12 mouse cellular contexts compared by ENCODE assay signal in genomic region chr7:89903007-89903406, GRCm38 (mm10). TPM values are rescaled to one million over a fixed set of nuclear protein-coding genes. Genes with fewer than 3 reads are reported as not detected.
DNase-seq lines count a peak whose midpoint lies in the region; ATAC-seq and TF ChIP-seq lines count a peak whose summit lies in the region.
"Had no signal": no experiment of that assay in that cellular context is flagged by ENCODE, and none has a peak within 500 bp of the region (broad histone marks: within the 10 kb centered on the region; RNA-seq: fewer than 3 reads in every experiment).

No protein-coding gene starts in this region.

- H3K27me3 ChIP-seq in intestine, embryonic 14.5 days (replicated peaks; ENCODE audit: control insufficient read depth, insufficient read depth, low read length): no peaks in the 10 kb centered on the region
- H3K27me3 ChIP-seq in intestine, postnatal 0 days (replicated peaks; ENCODE audit: control insufficient read depth, insufficient read depth, low read length): no peaks in the 10 kb centered on the region
- H3K27me3 ChIP-seq in testis, adult 2 months (ENCODE audit: control insufficient read depth, insufficient read depth, low read length): no peaks in the 10 kb centered on the region
- no peaks in the 10 kb centered on the region for H3K27me3 ChIP-seq in hindbrain, embryonic 16.5 days (replicated peaks; ENCODE audit: control insufficient read depth, insufficient read depth, low read length)
- H3K27me3 ChIP-seq: CH12.LX had no signal

- no peak for TF ChIP-seq POLR2A in testis, adult 2 months (IDR thresholded peaks at IDR 0.05; ENCODE audit: control insufficient read depth, low read depth, low read length)

- no peak overlapping the region for H3K4me3 ChIP-seq in intestine, embryonic 14.5 days (ENCODE audit: low read depth, low read length)
- no peak overlapping the region for H3K4me3 ChIP-seq in intestine, postnatal 0 days (ENCODE audit: low read depth, low read length)
- peak overlapping the region; percentile 92 for H3K4me3 ChIP-seq in testis, adult 2 months (ENCODE audit: control insufficient read depth, low read depth, low read length)
- no peak overlapping the region for H3K4me3 ChIP-seq in hindbrain, embryonic 16.5 days (ENCODE audit: low read length)
- no peak overlapping the region for H3K4me3 ChIP-seq in left cerebral cortex, adult 2 months

- no peak overlapping the region for H3K9ac ChIP-seq in intestine, embryonic 14.5 days (ENCODE audit: low read length)
- no peak overlapping the region for H3K9ac ChIP-seq in intestine, postnatal 0 days (ENCODE audit: low read depth, low read length)
- no peak overlapping the region for H3K9ac ChIP-seq in hindbrain, embryonic 16.5 days (ENCODE audit: low read depth, low read length)

- H3K9me3 ChIP-seq in intestine, embryonic 14.5 days (ENCODE audit: control insufficient read depth, low read length): no peaks in the 10 kb centered on the region
- no peaks in the 10 kb centered on the region for H3K9me3 ChIP-seq in intestine, postnatal 0 days (ENCODE audit: control insufficient read depth)
- no peaks in the 10 kb centered on the region for H3K9me3 ChIP-seq in hindbrain, embryonic 16.5 days (ENCODE audit: control insufficient read depth, low read length)

- DNase-seq in intestine, embryonic 14.5 days (ENCODE audit: low spot score): no peak
- DNase-seq in testis, postnatal 10 days (ENCODE audit: low spot score): no peak
- DNase-seq in gastrocnemius, adult 8-10 months (ENCODE audit: low spot score in 2 of 2): no peak
- DNase-seq in layer of hippocampus, adult 18-20 months (ENCODE audit: low spot score in 2 of 2): no peak
- no peak for DNase-seq in left cerebral cortex, adult 2 months (ENCODE audit: extremely low spot score in 1 of 2, low spot score in 2 of 2)
- DNase-seq: cerebellum, postnatal 36 days; liver had no signal

- WGBS in intestine, embryonic 14.5 days: 77% methylated on average over 8 of the region's 8 CpGs
- WGBS in intestine, postnatal 0 days: 83% methylated on average over 8 of the region's 8 CpGs
- 87% methylated on average over 8 of the region's 8 CpGs for WGBS in hindbrain, embryonic 16.5 days

- intact Hi-C loops in left cerebral cortex, adult 2 months (cut with DNase I): no loop called here

- TF ChIP-seq CTCF in intestine, postnatal 0 days (IDR thresholded peaks at IDR 0.05; ENCODE audit: low read depth): no peak
- no peak for TF ChIP-seq CTCF in testis, adult 2 months (IDR thresholded peaks at IDR 0.05; ENCODE audit: control insufficient read depth, insufficient read depth, insufficient replicate concordance, low read depth, low read length)
- TF ChIP-seq CTCF in left cerebral cortex, adult 2 months (IDR thresholded peaks at IDR 0.05): no peak

- peak overlapping the region; percentile 36; the same call in 1 of the 2 replicates for H3K4me2 ChIP-seq in intestine, embryonic 14.5 days (ENCODE audit: low read length)
- no peak overlapping the region for H3K4me2 ChIP-seq in intestine, postnatal 0 days (replicated peaks; ENCODE audit: low read depth)
- H3K4me2 ChIP-seq in hindbrain, embryonic 16.5 days (ENCODE audit: low read length): peak overlapping the region; percentile 47

- no peaks in the 10 kb centered on the region for H3K36me3 ChIP-seq in intestine, embryonic 14.5 days (ENCODE audit: control insufficient read depth, insufficient read depth, low read length)
- no peaks in the 10 kb centered on the region for H3K36me3 ChIP-seq in intestine, postnatal 0 days (ENCODE audit: control insufficient read depth, insufficient read depth)
- no peaks in the 10 kb centered on the region for H3K36me3 ChIP-seq in testis, adult 2 months (ENCODE audit: control insufficient read depth, insufficient read depth, low read length)
- no peaks in the 10 kb centered on the region for H3K36me3 ChIP-seq in hindbrain, embryonic 16.5 days (ENCODE audit: control insufficient read depth, insufficient read depth, low read length)

- H3K27ac ChIP-seq in intestine, embryonic 14.5 days (ENCODE audit: low read depth): no peak overlapping the region
- H3K27ac ChIP-seq in intestine, postnatal 0 days (ENCODE audit: low read depth, low read length): no peak overlapping the region
- no peak overlapping the region for H3K27ac ChIP-seq in testis, adult 2 months (ENCODE audit: control insufficient read depth, insufficient read depth, low read depth, low read length)
- H3K27ac ChIP-seq in hindbrain, embryonic 16.5 days (ENCODE audit: low read depth, low read length): no peak overlapping the region
- no peak overlapping the region for H3K27ac ChIP-seq in left cerebral cortex, adult 2 months

- H3K4me1 ChIP-seq in intestine, embryonic 14.5 days (replicated peaks; ENCODE audit: control insufficient read depth, insufficient read depth, low read length): no peaks in the 10 kb centered on the region
- no peaks in the 10 kb centered on the region for H3K4me1 ChIP-seq in intestine, postnatal 0 days (replicated peaks; ENCODE audit: control insufficient read depth, insufficient read depth, low read length)
- H3K4me1 ChIP-seq in testis, adult 2 months (ENCODE audit: control insufficient read depth, insufficient read depth, low read length): peaks cover 11% of the 10 kb centered on the region
- peaks cover 5% of the 10 kb centered on the region for H3K4me1 ChIP-seq in hindbrain, embryonic 16.5 days (ENCODE audit: control insufficient read depth, insufficient read depth, low read depth, low read length)

- no peak for ATAC-seq in intestine, embryonic 14.5 days (replicated peaks; ENCODE audit: low FRiP score, low TSS enrichment, low read depth)
- no peak for ATAC-seq in intestine, postnatal 0 days
- no peak for ATAC-seq in hindbrain, embryonic 16.5 days

RNA-seq across cellular contexts. Expression of gene Ccdc81, which starts 0.4 kb away (rescaled TPM):
- polyA plus RNA-seq in intestine, embryonic 14.5 days (2014; fragmentation: Nextera tagmentation; extraction: Ambion mirVana): 0.15 TPM in 1 of 2 replicates, not detected in the other
- 0.04 and 0.08 TPM in 2 replicates for polyA plus RNA-seq in intestine, postnatal 0 days (2015; fragmentation: Nextera tagmentation; extraction: Ambion mirVana)
- polyA plus RNA-seq in testis, adult 2 months (2012; rRNA removed): 67.1 and 80.0 TPM in 2 replicates
- polyA plus RNA-seq in hindbrain, embryonic 16.5 days (2015; fragmentation: Nextera tagmentation; extraction: Ambion mirVana): 0.79 and 0.90 TPM in 2 replicates
- not detected for total RNA-seq in gastrocnemius, adult 8-10 months (2022)
- total RNA-seq in layer of hippocampus, adult 18-20 months (2021): under 1 TPM; 0.84 to 0.91 TPM
- total RNA-seq in left cerebral cortex, adult 2 months (2021): under 1 TPM; 0.57 to 0.70 TPM
- total RNA-seq: CH12.LX; megakaryocyte progenitor cell, adult 5-6 weeks had no signal

RNA-seq across cellular contexts. Expression of gene Hikeshi, which starts 38.0 kb away (rescaled TPM):
- 132 and 154 TPM in 2 replicates for polyA plus RNA-seq in intestine, embryonic 14.5 days (2014; fragmentation: Nextera tagmentation; extraction: Ambion mirVana)
- polyA plus RNA-seq in intestine, postnatal 0 days (2015; fragmentation: Nextera tagmentation; extraction: Ambion mirVana): 60.5 and 63.9 TPM in 2 replicates
- 14.1 and 16.7 TPM in 2 replicates for polyA plus RNA-seq in testis, adult 2 months (2012; rRNA removed)
- polyA plus RNA-seq in hindbrain, embryonic 16.5 days (2015; fragmentation: Nextera tagmentation; extraction: Ambion mirVana): 124 and 133 TPM in 2 replicates
- total RNA-seq in gastrocnemius, adult 8-10 months (2022): 100 to 1,000 TPM; 127 to 172 (median 151) TPM
- 100 to 1,000 TPM in 1 of 2 experiments, 10 to 100 TPM in 1; 83.7 to 101 TPM for total RNA-seq in layer of hippocampus, adult 18-20 months (2021)
- 10 to 100 TPM; 83.9 to 85.3 TPM for total RNA-seq in left cerebral cortex, adult 2 months (2021)

Comparison
In these comparisons a context has a peak if more than half of its experiments do, and no peak if none do; other contexts are left out.
1. RNA of gene Ccdc81, which starts 0.4 kb away (polyA plus RNA-seq): 67.1 to 80.0 TPM in testis, adult 2 months; 0.79 to 0.90 TPM in hindbrain, embryonic 16.5 days, 0.04 to 0.08 TPM in intestine, postnatal 0 days and 0.15 TPM in intestine, embryonic 14.5 days; every median in the first group is over 10 times any median in the second.